Mouse (Mus musculus): ENCODE results near the gene 1700020D05Rik. TPM values are rescaled to one million over a fixed set of nuclear protein-coding genes. Genes with fewer than 3 reads are reported as not detected.
"Not testable (repeated sequence)": the region's sequence is repeated elsewhere in the genome, so short reads cannot be mapped to it uniquely, and the experiment has no call there.

Gene 1700020D05Rik
- polyA plus RNA-seq, 1 experiment from 2014 or later, result 0.32 TPM

- Histone ChIP-seq H3K4me1 (peaks cover 16% of the 10 kb centered on the region), H3K9ac (no peak overlapping the region), H3K36me3 (peaks cover 53% of the 10 kb centered on the region), H3K27ac (no peak overlapping the region), H3K4me2 (replicated peaks) (peak overlapping the region; percentile 82), H3K9me3 (no peaks in the 10 kb centered on the region), H3K27me3 (replicated peaks) (no peaks in the 10 kb centered on the region), H3K4me3 (peak overlapping the region; percentile 3; the same call in 1 of the 2 replicates)
- ATAC-seq (ENCODE audit: low FRiP score, low read depth), result no peak
- WGBS, result 90% methylated on average over 4 of the region's 4 CpGs
These were observed 10.9 kb downstream of the 1700020D05Rik start for GRCm38 (mm10) chr19:5492641-5493040.

DNA sequence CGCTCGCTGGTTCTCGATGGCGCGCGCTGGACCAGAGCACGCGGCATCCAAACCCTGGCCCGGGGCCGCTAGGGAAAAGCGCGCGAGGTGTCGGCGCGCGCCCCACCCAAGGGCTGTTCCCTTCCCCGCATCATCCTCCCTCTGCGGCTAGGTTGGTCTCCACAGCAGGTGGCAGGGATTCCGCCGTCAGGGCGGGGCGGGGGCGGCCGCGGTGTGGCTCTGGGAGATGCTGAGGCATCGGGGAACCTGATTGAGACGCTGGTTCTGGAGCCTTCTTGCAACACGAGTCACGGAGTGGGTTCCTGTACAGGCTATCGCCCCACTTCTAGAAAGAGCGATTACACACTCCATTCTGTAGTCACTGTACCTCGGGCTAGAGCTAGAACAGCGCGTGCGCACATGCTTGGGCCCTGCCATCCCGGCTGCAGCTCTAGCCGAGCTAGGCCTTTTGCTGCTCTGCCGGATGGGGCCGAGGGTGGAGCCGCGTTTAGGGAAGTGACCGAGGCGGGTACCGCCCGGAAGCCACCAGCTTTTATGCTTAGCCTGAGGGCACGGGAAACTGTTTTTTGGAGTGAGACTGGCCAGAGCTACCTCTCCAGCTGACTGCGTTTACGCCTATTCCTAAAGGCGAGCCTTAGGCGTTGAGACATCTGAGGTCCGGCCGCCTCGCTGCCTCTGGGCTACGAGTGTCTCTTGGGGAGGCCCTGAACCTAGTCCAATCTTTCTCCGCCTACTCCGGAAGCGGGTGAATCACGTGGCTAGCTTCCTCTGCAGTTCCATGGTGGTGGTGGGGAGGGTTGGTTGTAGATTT is 12.5 kb downstream of the 1700020D05Rik start:
- under 1% methylated on average over 59 of the region's 59 CpGs for WGBS
- peak overlapping the region; percentile 93 for H3K4me3 ChIP-seq
- H3K4me2 ChIP-seq (replicated peaks), result peak overlapping the region; percentile 82
- no peaks in the 10 kb centered on the region for H3K9me3 ChIP-seq
- H3K36me3 ChIP-seq, result peaks cover 41% of the 10 kb centered on the region
- ATAC-seq (ENCODE audit: low FRiP score, low read depth), result peak; percentile 45
- peak overlapping the region; percentile 91 for H3K9ac ChIP-seq
- H3K4me1 ChIP-seq, result peaks cover 26% of the 10 kb centered on the region
- no peaks in the 10 kb centered on the region for H3K27me3 ChIP-seq (replicated peaks)
- H3K27ac ChIP-seq, result peak overlapping the region; percentile 99

DNA sequence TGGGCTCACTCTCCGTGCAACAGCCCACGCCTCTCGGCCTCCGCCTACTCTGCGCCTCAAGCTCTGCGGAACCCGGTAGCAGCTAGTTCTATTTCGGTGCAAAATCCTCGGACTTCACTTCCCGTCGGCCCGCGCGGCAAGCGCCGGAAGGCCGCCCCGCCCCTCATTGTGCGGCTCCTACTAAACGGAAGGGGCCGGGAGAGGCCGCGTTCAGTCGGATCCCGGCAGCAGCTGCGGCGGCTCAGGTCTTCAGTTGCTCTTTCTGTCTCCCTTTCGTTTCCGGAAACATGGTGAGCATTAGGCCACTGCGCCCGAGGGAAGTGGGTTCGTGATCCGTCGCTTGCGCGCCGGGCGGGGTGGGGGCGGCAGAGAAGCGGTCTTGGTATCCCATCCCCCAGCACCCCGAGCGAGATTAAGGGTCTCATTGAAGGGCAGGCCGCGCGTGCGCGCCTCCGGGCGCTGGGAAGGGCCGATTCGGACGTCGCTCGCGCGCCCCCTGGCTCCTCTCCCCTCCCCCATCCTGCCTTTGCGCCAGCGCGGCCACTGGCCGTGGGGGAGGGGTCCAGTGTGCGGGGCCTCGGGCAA is 13.2 kb downstream of the 1700020D05Rik start, which contains the start of gene Cfl1:
Cfl1 (plus strand) TSS at position 143 of the 585 bp plus-strand sequence.
- H3K36me3 ChIP-seq, result peaks cover 40% of the 10 kb centered on the region
- peaks cover 26% of the 10 kb centered on the region for H3K4me1 ChIP-seq
- H3K27ac ChIP-seq, result peak within 1 kb of the TSS; percentile 99
- no peaks in the 10 kb centered on the region for H3K9me3 ChIP-seq
- peak within 1 kb of the TSS; percentile 93 for H3K4me3 ChIP-seq
- peak within 1 kb of the TSS; percentile 82 for H3K4me2 ChIP-seq (replicated peaks)
- H3K9ac ChIP-seq, result peak within 1 kb of the TSS; percentile 91
- H3K27me3 ChIP-seq (replicated peaks), result no peaks in the 10 kb centered on the region
- WGBS, result under 1% methylated on average over 62 of the region's 62 CpGs
- peak; percentile 67 for ATAC-seq (ENCODE audit: low FRiP score, low read depth)

GRCm38 (mm10) chr19:5489721-5490120 is 13.9 kb downstream of the 1700020D05Rik start:
- H3K27ac ChIP-seq, result peak overlapping the region; percentile 99; the same call in 1 of the 2 replicates
- H3K4me1 ChIP-seq, result peaks cover 26% of the 10 kb centered on the region
- not testable (repeated sequence) for ATAC-seq (ENCODE audit: low FRiP score, low read depth); H3K9ac ChIP-seq; H3K4me3 ChIP-seq; H3K27me3 ChIP-seq (replicated peaks); H3K9me3 ChIP-seq
- WGBS, result 55% methylated on average over 10 of the region's 10 CpGs
- H3K36me3 ChIP-seq, result peaks cover 43% of the 10 kb centered on the region
- peak overlapping the region; percentile 82 for H3K4me2 ChIP-seq (replicated peaks)

GRCm38 (mm10) chr19:5488878-5489571 is 14.6 kb downstream of the 1700020D05Rik start:
- WGBS, result under 1% methylated on average over 26 of the region's 26 CpGs
- Histone ChIP-seq H3K9ac (peak overlapping the region; percentile 62), H3K27me3 (replicated peaks) (no peaks in the 10 kb centered on the region), H3K4me1 (peaks cover 26% of the 10 kb centered on the region), H3K4me3 (peak overlapping the region; percentile 41), H3K27ac (peak overlapping the region; percentile 97), H3K36me3 (peaks cover 43% of the 10 kb centered on the region), H3K4me2 (replicated peaks) (peak overlapping the region; percentile 69), H3K9me3 (no peaks in the 10 kb centered on the region)
- ATAC-seq (ENCODE audit: low FRiP score, low read depth), result peak; percentile 78

- no peaks in the 10 kb centered on the region for H3K9me3 ChIP-seq
- H3K4me3 ChIP-seq, result peak within 1 kb of the TSS; percentile 41
- H3K4me2 ChIP-seq (replicated peaks), result peak within 1 kb of the TSS; percentile 69
- H3K4me1 ChIP-seq, result peaks cover 25% of the 10 kb centered on the region
- no peaks in the 10 kb centered on the region for H3K27me3 ChIP-seq (replicated peaks)
- peak within 1 kb of the TSS; percentile 97 for H3K27ac ChIP-seq
- H3K9ac ChIP-seq, result peak within 1 kb of the TSS; percentile 62
- peak; percentile 46 for ATAC-seq (ENCODE audit: low FRiP score, low read depth)
- peaks cover 43% of the 10 kb centered on the region for H3K36me3 ChIP-seq
- WGBS, result 1% methylated on average over 39 of the region's 39 CpGs
These were observed 15.6 kb downstream of the 1700020D05Rik start, which contains the start of gene Mus81 for GRCm38 (mm10) chr19:5487768-5488550. Mus81 (minus strand) TSS chr19:5488402.

DNA sequence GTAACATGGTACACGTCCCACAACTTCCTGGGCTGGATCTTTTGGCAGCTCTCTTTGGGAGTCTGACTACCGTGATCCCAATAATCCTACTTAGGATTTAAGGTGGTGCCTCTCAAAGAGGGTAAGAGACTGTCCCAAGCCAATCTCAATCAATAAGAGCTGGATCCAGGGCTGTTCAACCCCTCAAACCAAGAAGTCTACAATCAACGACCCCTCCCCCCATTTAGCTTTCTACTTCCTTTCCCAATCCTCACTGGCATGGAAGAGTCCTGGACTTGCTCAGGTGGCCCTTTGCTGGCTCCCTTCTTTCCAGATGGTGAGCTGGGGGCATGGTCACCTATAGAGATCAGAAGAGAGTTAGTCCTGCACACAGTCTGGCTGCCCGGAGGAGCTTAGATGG is 16.8 kb downstream of the 1700020D05Rik start:
- peak overlapping the region; percentile 69 for H3K4me2 ChIP-seq (replicated peaks)
- H3K9ac ChIP-seq, result 0 out of 2 replicates have a peak overlapping the region, but pooled peaks have one; percentile 21
- no peak for ATAC-seq (ENCODE audit: low FRiP score, low read depth)
- peaks cover 43% of the 10 kb centered on the region for H3K36me3 ChIP-seq
- WGBS, result 88% methylated on average over 4 of the region's 4 CpGs
- no peak overlapping the region for H3K4me3 ChIP-seq
- H3K4me1 ChIP-seq, result peaks cover 13% of the 10 kb centered on the region
- no peaks in the 10 kb centered on the region for H3K27me3 ChIP-seq (replicated peaks)
- no peaks in the 10 kb centered on the region for H3K9me3 ChIP-seq
- H3K27ac ChIP-seq, result no peak overlapping the region

DNA sequence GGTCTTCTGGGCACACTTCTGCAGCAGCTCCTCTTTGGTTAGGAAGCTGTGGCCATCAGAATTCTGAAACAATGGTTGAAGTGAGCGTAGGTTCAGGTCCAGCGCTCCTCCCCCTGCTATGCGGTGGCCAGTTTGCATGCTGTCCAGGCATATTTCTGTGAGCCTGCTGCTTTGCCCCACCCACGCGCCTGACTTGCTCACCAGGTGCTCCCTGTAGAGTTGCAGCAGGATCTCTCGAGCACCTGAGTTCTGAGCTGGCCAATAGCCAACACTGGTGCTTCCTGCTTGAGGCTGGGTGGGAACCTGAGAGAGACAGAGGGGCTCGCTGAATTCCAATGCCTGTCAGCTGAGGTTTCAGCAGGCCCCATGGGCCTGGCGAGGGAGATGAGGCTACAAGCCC is 17.3 kb downstream of the 1700020D05Rik start:
- no peak for ATAC-seq (ENCODE audit: low FRiP score, low read depth)

DNA sequence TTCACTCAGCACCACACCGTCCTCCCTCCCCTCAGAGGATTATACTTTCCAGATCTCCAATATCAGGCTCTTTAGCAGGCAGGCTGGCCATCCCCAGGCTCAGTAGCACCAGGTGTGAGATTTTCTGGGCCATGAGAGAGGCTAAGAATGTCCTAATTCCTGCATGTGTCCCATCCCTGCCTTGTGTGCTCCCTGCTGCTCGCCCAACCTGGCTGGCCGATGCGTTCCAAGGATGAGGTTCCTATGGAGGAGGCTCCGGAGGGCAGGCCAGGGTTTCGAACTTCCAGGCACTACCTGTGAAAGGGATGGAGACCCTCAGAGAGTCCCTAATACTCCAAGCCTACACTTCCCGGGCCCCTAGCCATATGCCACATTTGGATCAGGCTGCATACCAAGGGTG is 17.8 kb downstream of the 1700020D05Rik start:
- H3K27ac ChIP-seq, result no peak overlapping the region
- no peak overlapping the region for H3K4me3 ChIP-seq
- no peak overlapping the region for H3K4me2 ChIP-seq (replicated peaks)
- H3K4me1 ChIP-seq, result peaks cover 12% of the 10 kb centered on the region
- peaks cover 48% of the 10 kb centered on the region for H3K36me3 ChIP-seq
- H3K9ac ChIP-seq, result no peak overlapping the region
- no peaks in the 10 kb centered on the region for H3K9me3 ChIP-seq
- WGBS, result 94% methylated on average over 7 of the region's 7 CpGs
- no peaks in the 10 kb centered on the region for H3K27me3 ChIP-seq (replicated peaks)
- no peak for ATAC-seq (ENCODE audit: low FRiP score, low read depth)

More for the DNA sequence above, 17.3 kb downstream of the 1700020D05Rik start:
- no peaks in the 10 kb centered on the region for H3K9me3 ChIP-seq
- H3K4me3 ChIP-seq, result no peak overlapping the region
- 0 out of 2 replicates have a peak overlapping the region, but pooled peaks have one; percentile 21 for H3K9ac ChIP-seq
- 93% methylated on average over 8 of the region's 8 CpGs for WGBS
- peaks cover 12% of the 10 kb centered on the region for H3K4me1 ChIP-seq
- H3K27ac ChIP-seq, result no peak overlapping the region
- H3K4me2 ChIP-seq (replicated peaks), result no peak overlapping the region; the same call in 1 of the 2 replicates
- no peaks in the 10 kb centered on the region for H3K27me3 ChIP-seq (replicated peaks)
- peaks cover 48% of the 10 kb centered on the region for H3K36me3 ChIP-seq

DNA sequence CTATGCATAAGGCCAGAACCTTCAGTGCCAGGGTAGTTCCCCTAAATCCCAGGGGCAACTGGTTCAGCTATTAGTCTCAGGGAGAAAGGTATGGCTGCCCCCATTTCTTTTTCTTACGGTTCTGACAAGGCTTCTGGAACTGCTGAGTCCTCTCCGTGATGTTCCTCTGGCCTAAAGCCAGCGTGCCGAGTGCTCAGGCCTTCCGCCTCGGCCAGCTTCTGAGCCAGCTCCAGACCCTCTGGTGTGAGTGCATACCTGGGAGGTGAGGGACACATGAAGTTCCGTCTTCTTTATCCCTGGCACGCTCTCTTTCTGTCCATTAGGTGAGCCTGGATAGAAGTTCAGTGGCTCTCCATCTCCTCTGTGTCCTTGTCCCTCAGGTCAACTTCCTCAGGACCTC is 18.2 kb downstream of the 1700020D05Rik start:
- 96% methylated on average over 8 of the region's 8 CpGs for WGBS
- peaks cover 12% of the 10 kb centered on the region for H3K4me1 ChIP-seq
- H3K9ac ChIP-seq, result no peak overlapping the region
- no peak overlapping the region for H3K4me3 ChIP-seq
- H3K4me2 ChIP-seq (replicated peaks), result no peak overlapping the region
- H3K27ac ChIP-seq, result no peak overlapping the region
- H3K36me3 ChIP-seq, result peaks cover 53% of the 10 kb centered on the region
- H3K27me3 ChIP-seq (replicated peaks), result no peaks in the 10 kb centered on the region
- no peak for ATAC-seq (ENCODE audit: low FRiP score, low read depth)
- no peaks in the 10 kb centered on the region for H3K9me3 ChIP-seq

GRCm38 (mm10) chr19:5484496-5484895 is 19.1 kb downstream of the 1700020D05Rik start:
- Histone ChIP-seq H3K4me3 (no peak overlapping the region), H3K4me1 (peaks cover 12% of the 10 kb centered on the region), H3K4me2 (replicated peaks) (no peak overlapping the region), H3K9ac (no peak overlapping the region), H3K9me3 (no peaks in the 10 kb centered on the region), H3K27me3 (replicated peaks) (no peaks in the 10 kb centered on the region), H3K36me3 (peaks cover 53% of the 10 kb centered on the region), H3K27ac (no peak overlapping the region)
- 87% methylated on average over 5 of the region's 5 CpGs for WGBS
- no peak for ATAC-seq (ENCODE audit: low FRiP score, low read depth)
